ENCODE assay signal across 9 mouse cellular contexts in genomic region chr8:70352000-70352384, GRCm38 (mm10). TPM values are rescaled to one million over a fixed set of nuclear protein-coding genes. Genes with fewer than 3 reads are reported as not detected.
DNase-seq lines count a peak whose midpoint lies in the region; ATAC-seq and TF ChIP-seq lines count a peak whose summit lies in the region.
"Had no signal": no experiment of that assay in that cellular context is flagged by ENCODE, and none has a peak within 500 bp of the region (broad histone marks: within the 10 kb centered on the region; RNA-seq: fewer than 3 reads in every experiment).

No protein-coding gene starts in this region.

- H3K27me3 ChIP-seq in kidney, postnatal 0 days (ENCODE audit: insufficient read depth, low read length) = no peaks in the 10 kb centered on the region
- no peaks in the 10 kb centered on the region for H3K27me3 ChIP-seq in embryonic facial prominence, embryonic 12.5 days
- H3K27me3 ChIP-seq in hindbrain, postnatal 0 days (ENCODE audit: insufficient read depth, low read length) = no peaks in the 10 kb centered on the region
- H3K27me3 ChIP-seq in myocyte (ENCODE audit: control insufficient read depth, insufficient read depth, insufficient read length) = no peaks in the 10 kb centered on the region

- TF ChIP-seq POLR2A in myocyte (IDR thresholded peaks at IDR 0.05; ENCODE audit: insufficient read length, low read depth) = no peak

- H3K9me3 ChIP-seq in kidney, postnatal 0 days (replicated peaks; ENCODE audit: low read length) = no peaks in the 10 kb centered on the region
- no peaks in the 10 kb centered on the region for H3K9me3 ChIP-seq in embryonic facial prominence, embryonic 12.5 days
- no peaks in the 10 kb centered on the region for H3K9me3 ChIP-seq in hindbrain, postnatal 0 days (ENCODE audit: low read length)

- ATAC-seq in kidney, postnatal 0 days (replicated peaks; ENCODE audit: low FRiP score, low read depth) = no peak
- no peak for ATAC-seq in embryonic facial prominence, embryonic 12.5 days (ENCODE audit: insufficient number of reproducible peaks, insufficient read depth, low FRiP score, low TSS enrichment)
- ATAC-seq in hindbrain, postnatal 0 days = no peak

- H3K4me1 ChIP-seq in kidney, postnatal 0 days (replicated peaks; ENCODE audit: insufficient read depth, low read length) = peaks cover 21% of the 10 kb centered on the region
- H3K4me1 ChIP-seq in embryonic facial prominence, embryonic 12.5 days = peaks cover 34% of the 10 kb centered on the region
- H3K4me1 ChIP-seq in hindbrain, postnatal 0 days (ENCODE audit: insufficient read depth, low read length) = peaks cover 22% of the 10 kb centered on the region

- 11% methylated on average over 3 of the region's 3 CpGs for WGBS in kidney, postnatal 0 days
- 24% methylated on average over 3 of the region's 3 CpGs for WGBS in embryonic facial prominence, embryonic 12.5 days
- WGBS in hindbrain, postnatal 0 days = 18% methylated on average over 3 of the region's 3 CpGs

- H3K9ac ChIP-seq in kidney, postnatal 0 days (ENCODE audit: low read depth, low read length) = peak overlapping the region; percentile 97
- H3K9ac ChIP-seq in embryonic facial prominence, embryonic 12.5 days = peak overlapping the region; percentile 99
- H3K9ac ChIP-seq in hindbrain, postnatal 0 days (replicated peaks; ENCODE audit: low read length) = peak overlapping the region; percentile 97

- H3K4me2 ChIP-seq in kidney, postnatal 0 days (ENCODE audit: low read length) = peak overlapping the region; percentile 80
- peak overlapping the region; percentile 93 for H3K4me2 ChIP-seq in embryonic facial prominence, embryonic 12.5 days (replicated peaks)
- H3K4me2 ChIP-seq in hindbrain, postnatal 0 days (ENCODE audit: low read depth, low read length) = peak overlapping the region; percentile 100
- H3K4me2 ChIP-seq in myocyte (ENCODE audit: low read depth) = peak overlapping the region; percentile 99

- no peak for TF ChIP-seq CTCF in kidney, postnatal 0 days (IDR thresholded peaks at IDR 0.05; ENCODE audit: low read depth)
- no peak for TF ChIP-seq CTCF in hindbrain, postnatal 0 days (IDR thresholded peaks at IDR 0.05; ENCODE audit: low read depth)

- H3ac ChIP-seq in myocyte (ENCODE audit: control insufficient read depth, insufficient read length) = peak overlapping the region; percentile 70

- no peak overlapping the region for H3K27ac ChIP-seq in kidney, postnatal 0 days
- no peak overlapping the region for H3K27ac ChIP-seq in embryonic facial prominence, embryonic 12.5 days
- H3K27ac ChIP-seq in hindbrain, postnatal 0 days = peak overlapping the region; percentile 93; the same call in 1 of the 2 replicates

- peaks cover 6% of the 10 kb centered on the region; the same call in 1 of the 2 replicates for H3K36me3 ChIP-seq in kidney, postnatal 0 days (ENCODE audit: insufficient read depth, low read length)
- H3K36me3 ChIP-seq in embryonic facial prominence, embryonic 12.5 days = peaks cover 22% of the 10 kb centered on the region
- 0 out of 2 replicates have a peak, but pooled peaks cover 5% of the 10 kb centered on the region for H3K36me3 ChIP-seq in hindbrain, postnatal 0 days (ENCODE audit: insufficient read depth, low read length)
- H3K36me3 ChIP-seq in myocyte (ENCODE audit: control insufficient read depth, insufficient read depth) = no peaks in the 10 kb centered on the region

- DNase-seq in kidney, postnatal 0 days (ENCODE audit: low spot score) = no peak
- no peak for DNase-seq in kidney, postnatal 4 days
- DNase-seq in hindbrain, postnatal 0 days (ENCODE audit: low spot score) = no peak
- no peak for DNase-seq in thymus, postnatal 14 days
- DNase-seq in cerebellum, adult 18-20 months = no peak
- no peak for DNase-seq in layer of hippocampus, adult 18-20 months (ENCODE audit: low spot score in 2 of 2)
- DNase-seq: gastrocnemius, postnatal 36 days had no signal

- H3K4me3 ChIP-seq in kidney, postnatal 0 days (replicated peaks; ENCODE audit: low read depth, low read length) = peak overlapping the region; percentile 92
- peak overlapping the region; percentile 100 for H3K4me3 ChIP-seq in embryonic facial prominence, embryonic 12.5 days
- H3K4me3 ChIP-seq in hindbrain, postnatal 0 days (ENCODE audit: low read length) = peak overlapping the region; percentile 100
- peak overlapping the region; percentile 59 for H3K4me3 ChIP-seq in myocyte

- peaks cover 60% of the 10 kb centered on the region for H3K79me2 ChIP-seq in myocyte (ENCODE audit: control insufficient read depth, insufficient read depth)

TF ChIP-seq in myocyte, 11 proteins besides CTCF, POLR2A, EP300 and RAD21:
- TF ChIP-seq SRF (IDR thresholded peaks at IDR 0.05; ENCODE audit: control insufficient read depth, insufficient read length, low read depth) = no peak
- TF ChIP-seq E2F4 (IDR thresholded peaks at IDR 0.05; ENCODE audit: insufficient read depth) = no peak
- TF ChIP-seq MAX (IDR thresholded peaks at IDR 0.05; ENCODE audit: low read depth) = no peak
- no peak for TF ChIP-seq USF1 (IDR thresholded peaks at IDR 0.05; ENCODE audit: low read depth)
- no peak for TF ChIP-seq TCF12 (IDR thresholded peaks at IDR 0.05; ENCODE audit: insufficient read depth, poor library complexity, severe bottlenecking)
- no peak for TF ChIP-seq TCF3 (IDR thresholded peaks at IDR 0.05; ENCODE audit: insufficient read length, low read depth)
- no peak for TF ChIP-seq MYOD1 (IDR thresholded peaks at IDR 0.05; ENCODE audit: control insufficient read depth in 1 of 3, insufficient read length in 2 of 3, low read depth in 2 of 3)
- TF ChIP-seq POLR2AphosphoS2 (IDR thresholded peaks at IDR 0.05; ENCODE audit: insufficient read length, low read depth) = no peak
- no peak for TF ChIP-seq CEBPB (IDR thresholded peaks at IDR 0.05; ENCODE audit: insufficient read depth, poor library complexity, severe bottlenecking)
- TF ChIP-seq MYOG (IDR thresholded peaks at IDR 0.05; ENCODE audit: control insufficient read depth in 1 of 3, insufficient read depth in 1 of 3, insufficient read length in 2 of 3, low read depth in 2 of 3) = no peak
- no peak for TF ChIP-seq REST (IDR thresholded peaks at IDR 0.05; ENCODE audit: insufficient read depth, insufficient read length)
TF ChIP-seq in myocyte: peak in this region for 0.

RNA-seq across cellular contexts. Expression of gene Upf1, which starts 1.1 kb away (rescaled TPM):
- 11.6 and 12.5 TPM in 2 replicates for polyA plus RNA-seq in kidney, postnatal 0 days (2015; fragmentation: Nextera tagmentation; extraction: Ambion mirVana)
- 33.7 and 36.0 TPM in 2 replicates for polyA plus RNA-seq in embryonic facial prominence, embryonic 12.5 days (2016; fragmentation: Nextera tagmentation; extraction: Ambion mirVana)
- 40.4 and 48.4 TPM in 2 replicates for total RNA-seq in hindbrain, postnatal 0 days (2014; rRNA removed)
- 8.6 and 10.3 TPM in 2 replicates for polyA plus RNA-seq in hindbrain, postnatal 0 days (2015; fragmentation: Nextera tagmentation; extraction: Ambion mirVana)
- polyA plus RNA-seq in myocyte (2012; fragmentation: generic; extraction: Trizol) = 35.8 TPM
- 10 to 100 TPM; 74.5 to 75.6 TPM for total RNA-seq in layer of hippocampus, adult 18-20 months (2021)

RNA-seq across cellular contexts. Expression of gene Comp, which starts 21.4 kb away (rescaled TPM):
- 0.24 and 0.28 TPM in 2 replicates for polyA plus RNA-seq in kidney, postnatal 0 days (2015; fragmentation: Nextera tagmentation; extraction: Ambion mirVana)
- 0.61 and 1.4 TPM in 2 replicates for polyA plus RNA-seq in embryonic facial prominence, embryonic 12.5 days (2016; fragmentation: Nextera tagmentation; extraction: Ambion mirVana)
- 0.21 and 0.29 TPM in 2 replicates for total RNA-seq in hindbrain, postnatal 0 days (2014; rRNA removed)
- polyA plus RNA-seq in hindbrain, postnatal 0 days (2015; fragmentation: Nextera tagmentation; extraction: Ambion mirVana) = 0.25 and 0.33 TPM in 2 replicates
- 0.05 TPM for polyA plus RNA-seq in myocyte (2012; fragmentation: generic; extraction: Trizol)
- total RNA-seq in layer of hippocampus, adult 18-20 months (2021) = under 1 TPM; 0.13 to 0.42 TPM

RNA-seq across cellular contexts. Expression of gene Gdf1, which starts 22.4 kb away (rescaled TPM):
- polyA plus RNA-seq in kidney, postnatal 0 days (2015; fragmentation: Nextera tagmentation; extraction: Ambion mirVana) = 3.8 and 4.0 TPM in 2 replicates
- 2.1 and 3.2 TPM in 2 replicates for polyA plus RNA-seq in embryonic facial prominence, embryonic 12.5 days (2016; fragmentation: Nextera tagmentation; extraction: Ambion mirVana)
- 5.3 and 8.4 TPM in 2 replicates for total RNA-seq in hindbrain, postnatal 0 days (2014; rRNA removed)
- 6.0 and 6.9 TPM in 2 replicates for polyA plus RNA-seq in hindbrain, postnatal 0 days (2015; fragmentation: Nextera tagmentation; extraction: Ambion mirVana)
- polyA plus RNA-seq in myocyte (2012; fragmentation: generic; extraction: Trizol) = 2.6 TPM
- 10 to 100 TPM; 15.1 to 18.2 TPM for total RNA-seq in layer of hippocampus, adult 18-20 months (2021)

RNA-seq across cellular contexts. Expression of gene Cers1, which starts 36.4 kb away (rescaled TPM):
- 1.9 and 2.1 TPM in 2 replicates for polyA plus RNA-seq in kidney, postnatal 0 days (2015; fragmentation: Nextera tagmentation; extraction: Ambion mirVana)
- polyA plus RNA-seq in embryonic facial prominence, embryonic 12.5 days (2016; fragmentation: Nextera tagmentation; extraction: Ambion mirVana) = 10.0 and 11.1 TPM in 2 replicates
- 92.5 and 101 TPM in 2 replicates for total RNA-seq in hindbrain, postnatal 0 days (2014; rRNA removed)
- 43.4 and 45.5 TPM in 2 replicates for polyA plus RNA-seq in hindbrain, postnatal 0 days (2015; fragmentation: Nextera tagmentation; extraction: Ambion mirVana)
- polyA plus RNA-seq in myocyte (2012; fragmentation: generic; extraction: Trizol) = 4.4 TPM
- 100 to 1,000 TPM; 112 to 116 TPM for total RNA-seq in layer of hippocampus, adult 18-20 months (2021)

RNA-seq across cellular contexts. Expression of gene Cope, which starts 49.7 kb away (rescaled TPM):
- 309 and 334 TPM in 2 replicates for polyA plus RNA-seq in kidney, postnatal 0 days (2015; fragmentation: Nextera tagmentation; extraction: Ambion mirVana)
- 267 and 295 TPM in 2 replicates for polyA plus RNA-seq in embryonic facial prominence, embryonic 12.5 days (2016; fragmentation: Nextera tagmentation; extraction: Ambion mirVana)
- 126 and 159 TPM in 2 replicates for total RNA-seq in hindbrain, postnatal 0 days (2014; rRNA removed)
- 286 and 291 TPM in 2 replicates for polyA plus RNA-seq in hindbrain, postnatal 0 days (2015; fragmentation: Nextera tagmentation; extraction: Ambion mirVana)
- polyA plus RNA-seq in myocyte (2012; fragmentation: generic; extraction: Trizol) = 236 TPM
- 100 to 1,000 TPM; 125 to 149 TPM for total RNA-seq in layer of hippocampus, adult 18-20 months (2021)
